Mouse (Mus musculus): ENCODE data around the gene P2rx6. TPM values are rescaled to one million over a fixed set of nuclear protein-coding genes. Genes with fewer than 3 reads are reported as not detected.

The P2rx6 gene
- polyA plus RNA-seq (2014; fragmentation: Nextera tagmentation; extraction: Ambion mirVana) = 0.23 and 0.41 TPM in 2 replicates

DNA sequence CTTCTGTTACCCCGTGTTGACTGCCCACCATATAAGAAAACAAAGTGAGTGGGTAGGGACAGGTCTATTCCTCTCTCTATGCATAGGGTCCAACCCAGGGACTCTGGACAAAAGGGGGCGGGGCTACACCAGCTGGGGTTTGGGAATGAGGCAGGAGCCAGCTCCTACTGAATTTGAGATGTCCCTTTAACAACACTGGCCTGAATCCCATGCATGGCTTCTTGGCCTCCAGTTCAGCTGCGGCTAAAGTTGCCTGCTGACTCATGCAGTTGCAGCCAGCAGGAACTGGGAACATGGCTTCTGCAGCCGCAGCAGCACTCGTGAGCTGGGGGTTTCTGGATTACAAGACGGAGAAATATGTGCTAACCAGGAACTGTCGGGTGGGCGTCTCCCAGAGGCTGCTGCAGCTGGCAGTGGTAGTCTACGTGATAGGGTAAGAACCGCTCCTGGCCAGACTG is at the start of gene P2rx6:
P2rx6 (plus strand) TSS at position 135 of the 458 bp plus-strand sequence.
- ATAC-seq (ENCODE audit: insufficient read depth, low FRiP score, low TSS enrichment) (peak; percentile 69; the same call in 1 of the 2 replicates), DNase-seq (ENCODE audit: low spot score) (peak; percentile 60)
- whole genome bisulfite sequencing = 4% methylated on average over 10 of the region's 10 CpGs
- H3K4me2 ChIP-seq (ENCODE audit: low read depth) = peak within 1 kb of the TSS; percentile 37
- H3K27me3 ChIP-seq (ENCODE audit: control insufficient read depth, insufficient read depth, low read length) = 0 out of 2 replicates have a peak, but pooled peaks cover 2% of the 10 kb centered on the region
- H3K9me3 ChIP-seq (ENCODE audit: control insufficient read depth, low read length) = no peaks in the 10 kb centered on the region
- H3K9ac ChIP-seq (ENCODE audit: low read length) = no peak within 1 kb of the TSS
- no peaks in the 10 kb centered on the region for H3K36me3 ChIP-seq (ENCODE audit: control insufficient read depth, insufficient read depth, low read length)
- H3K27ac ChIP-seq (ENCODE audit: low read depth, low read length) = no peak within 1 kb of the TSS
- H3K4me1 ChIP-seq (ENCODE audit: control insufficient read depth, insufficient read depth, low read length) = peaks cover 22% of the 10 kb centered on the region
- peak within 1 kb of the TSS; percentile 20 for H3K4me3 ChIP-seq (ENCODE audit: low read depth, low read length)

DNA sequence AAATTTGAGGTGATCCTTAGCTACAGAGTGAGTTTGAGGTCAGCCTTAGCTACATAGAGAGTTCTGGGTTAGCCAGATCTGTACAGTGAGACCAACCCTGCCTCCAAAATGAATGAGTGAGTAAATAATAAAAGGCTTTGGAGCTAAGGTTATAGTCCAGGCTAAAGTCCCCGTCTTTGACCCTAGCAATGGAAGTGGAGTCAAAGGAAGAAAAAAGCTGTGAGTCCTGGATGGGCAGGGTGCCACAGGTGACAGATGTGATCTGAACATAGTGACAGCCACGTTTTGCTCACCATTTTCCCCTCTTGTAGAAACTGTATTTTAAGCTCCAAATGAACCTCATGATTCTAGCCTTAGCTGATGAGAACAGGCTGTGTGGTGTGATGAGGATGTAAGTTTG is 42.8 kb upstream of the P2rx6 start:
- H3K36me3 ChIP-seq (ENCODE audit: control insufficient read depth, insufficient read depth, low read length) = peaks cover 33% of the 10 kb centered on the region
- 96% methylated on average over 2 of the region's 2 CpGs for WGBS

DNA sequence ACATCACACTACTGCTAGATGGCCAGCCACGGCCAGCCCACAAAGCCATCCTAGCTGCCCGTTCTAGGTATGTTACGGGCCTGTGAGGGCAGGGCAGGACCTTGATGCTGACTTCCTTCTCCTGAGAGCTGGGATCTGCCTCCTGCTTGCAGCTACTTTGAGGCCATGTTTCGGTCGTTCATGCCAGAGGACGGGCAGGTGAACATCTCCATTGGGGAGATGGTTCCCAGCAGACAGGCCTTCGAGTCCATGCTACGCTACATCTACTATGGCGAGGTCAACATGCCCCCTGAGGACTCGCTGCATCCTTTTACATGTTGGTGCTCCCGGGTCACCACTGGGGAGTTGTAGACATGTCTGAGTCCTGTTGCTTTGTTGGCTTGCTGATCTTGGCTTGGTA is 37.5 kb upstream of the P2rx6 start:
- 94% methylated on average over 11 of the region's 11 CpGs for WGBS
- Histone ChIP-seq H3K4me1 (ENCODE audit: control insufficient read depth, insufficient read depth, low read length) (no peaks in the 10 kb centered on the region), H3K36me3 (ENCODE audit: control insufficient read depth, insufficient read depth, low read length) (peaks cover 49% of the 10 kb centered on the region), H3K27ac (ENCODE audit: low read depth, low read length) (no peak overlapping the region), H3K4me2 (ENCODE audit: low read depth) (no peak overlapping the region), H3K9ac (ENCODE audit: low read length) (no peak overlapping the region), H3K9me3 (ENCODE audit: control insufficient read depth, low read length) (no peaks in the 10 kb centered on the region), H3K27me3 (ENCODE audit: control insufficient read depth, insufficient read depth, low read length) (no peaks in the 10 kb centered on the region), H3K4me3 (ENCODE audit: low read depth, low read length) (no peak overlapping the region)
- DNase-seq (ENCODE audit: low spot score) (no peak), ATAC-seq (ENCODE audit: insufficient read depth, low FRiP score, low TSS enrichment) (no peak)

More for the DNA sequence above, 42.8 kb upstream of the P2rx6 start:
- H3K9ac ChIP-seq (ENCODE audit: low read length) = no peak overlapping the region
- H3K27me3 ChIP-seq (ENCODE audit: control insufficient read depth, insufficient read depth, low read length) = no peaks in the 10 kb centered on the region
- H3K9me3 ChIP-seq (ENCODE audit: control insufficient read depth, low read length) = no peaks in the 10 kb centered on the region
- ATAC-seq (ENCODE audit: insufficient read depth, low FRiP score, low TSS enrichment) (no peak), DNase-seq (ENCODE audit: low spot score) (no peak)
- H3K4me2 ChIP-seq (ENCODE audit: low read depth) = no peak overlapping the region
- no peak overlapping the region for H3K27ac ChIP-seq (ENCODE audit: low read depth, low read length)
- H3K4me3 ChIP-seq (ENCODE audit: low read depth, low read length) = no peak overlapping the region
- H3K4me1 ChIP-seq (ENCODE audit: control insufficient read depth, insufficient read depth, low read length) = no peaks in the 10 kb centered on the region

DNA sequence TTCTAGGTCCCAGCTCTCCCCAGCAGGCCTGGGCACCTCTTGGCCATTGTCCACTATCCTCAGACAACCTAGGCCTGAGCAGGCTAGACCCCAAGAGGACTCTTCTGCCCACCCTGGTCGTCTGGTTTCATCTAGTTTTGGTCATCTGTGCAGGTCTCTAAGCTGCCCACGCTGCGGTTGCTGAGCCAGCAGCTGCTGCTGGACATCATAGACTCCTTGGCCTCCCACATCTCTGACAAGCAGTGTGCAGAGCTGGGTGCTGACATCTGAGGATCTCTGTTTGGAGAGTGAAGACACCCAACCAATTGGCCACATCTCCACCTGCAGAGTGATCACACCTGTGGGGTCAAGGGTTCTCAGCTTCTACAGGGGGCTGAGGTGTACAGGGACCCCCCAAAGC is 36.2 kb upstream of the P2rx6 start:
- Histone ChIP-seq H3K4me3 (ENCODE audit: low read depth, low read length) (no peak overlapping the region), H3K27ac (ENCODE audit: low read depth, low read length) (no peak overlapping the region), H3K9me3 (ENCODE audit: control insufficient read depth, low read length) (no peaks in the 10 kb centered on the region), H3K27me3 (ENCODE audit: control insufficient read depth, insufficient read depth, low read length) (no peaks in the 10 kb centered on the region), H3K36me3 (ENCODE audit: control insufficient read depth, insufficient read depth, low read length) (peaks cover 42% of the 10 kb centered on the region), H3K9ac (ENCODE audit: low read length) (no peak overlapping the region), H3K4me1 (ENCODE audit: control insufficient read depth, insufficient read depth, low read length) (no peaks in the 10 kb centered on the region), H3K4me2 (ENCODE audit: low read depth) (no peak overlapping the region)
- DNase-seq (ENCODE audit: low spot score) (no peak), ATAC-seq (ENCODE audit: insufficient read depth, low FRiP score, low TSS enrichment) (no peak)
- 86% methylated on average over 3 of the region's 3 CpGs for WGBS

DNA sequence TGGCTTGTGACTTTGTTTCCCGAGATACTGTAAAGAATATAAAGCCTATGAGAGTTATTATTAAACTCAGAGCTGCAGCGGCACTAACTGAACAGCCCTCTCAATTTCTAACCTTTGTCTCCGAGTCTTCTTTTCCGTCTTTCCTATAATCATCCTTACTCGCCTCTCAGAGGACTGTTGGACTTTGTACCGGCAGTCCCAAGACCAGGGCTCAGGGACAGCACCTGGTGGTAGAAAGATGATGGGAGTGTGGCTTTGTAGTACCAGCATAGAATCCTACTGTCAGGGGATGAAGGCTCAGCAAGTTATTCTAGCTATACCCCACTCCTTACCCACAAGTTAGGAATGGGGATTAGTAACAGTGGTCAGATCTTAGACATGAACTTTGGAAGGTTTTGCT is 35.5 kb upstream of the P2rx6 start:
- Histone ChIP-seq H3K9me3 (ENCODE audit: control insufficient read depth, low read length) (no peaks in the 10 kb centered on the region), H3K4me3 (ENCODE audit: low read depth, low read length) (no peak overlapping the region), H3K36me3 (ENCODE audit: control insufficient read depth, insufficient read depth, low read length) (peaks cover 39% of the 10 kb centered on the region), H3K4me2 (ENCODE audit: low read depth) (no peak overlapping the region), H3K27ac (ENCODE audit: low read depth, low read length) (no peak overlapping the region), H3K27me3 (ENCODE audit: control insufficient read depth, insufficient read depth, low read length) (no peaks in the 10 kb centered on the region), H3K4me1 (ENCODE audit: control insufficient read depth, insufficient read depth, low read length) (no peaks in the 10 kb centered on the region), H3K9ac (ENCODE audit: low read length) (no peak overlapping the region)
- WGBS = 95% methylated on average over 6 of the region's 6 CpGs
- ATAC-seq (ENCODE audit: insufficient read depth, low FRiP score, low TSS enrichment) (no peak), DNase-seq (ENCODE audit: low spot score) (no peak)

DNA sequence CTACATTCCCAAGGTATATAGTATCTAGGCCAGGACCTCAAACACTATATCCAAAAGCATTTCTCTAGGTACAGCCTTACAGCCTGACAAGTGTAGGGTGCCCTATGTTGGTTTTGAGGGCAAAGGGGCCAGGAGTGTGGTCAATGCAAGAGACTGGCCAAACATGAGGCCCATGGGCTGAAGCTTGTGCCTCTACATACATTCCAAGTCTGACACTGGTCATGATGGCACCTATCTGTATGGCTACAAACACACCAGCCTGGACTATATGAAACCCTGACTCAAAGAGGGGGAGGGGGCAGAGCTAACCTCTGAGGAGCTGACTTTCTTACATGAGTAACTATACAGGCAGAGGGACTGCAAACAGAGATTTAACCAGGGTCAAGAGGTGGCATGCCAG is 34.1 kb upstream of the P2rx6 start:
- Histone ChIP-seq H3K36me3 (ENCODE audit: control insufficient read depth, insufficient read depth, low read length) (peaks cover 28% of the 10 kb centered on the region), H3K27ac (ENCODE audit: low read depth, low read length) (no peak overlapping the region), H3K27me3 (ENCODE audit: control insufficient read depth, insufficient read depth, low read length) (no peaks in the 10 kb centered on the region), H3K4me3 (ENCODE audit: low read depth, low read length) (no peak overlapping the region), H3K9me3 (ENCODE audit: control insufficient read depth, low read length) (no peaks in the 10 kb centered on the region), H3K4me1 (ENCODE audit: control insufficient read depth, insufficient read depth, low read length) (peaks cover 6% of the 10 kb centered on the region; the same call in 1 of the 2 replicates), H3K9ac (ENCODE audit: low read length) (no peak overlapping the region), H3K4me2 (ENCODE audit: low read depth) (no peak overlapping the region)
- ATAC-seq (ENCODE audit: insufficient read depth, low FRiP score, low TSS enrichment) = no peak
- no peak for DNase-seq (ENCODE audit: low spot score)

DNA sequence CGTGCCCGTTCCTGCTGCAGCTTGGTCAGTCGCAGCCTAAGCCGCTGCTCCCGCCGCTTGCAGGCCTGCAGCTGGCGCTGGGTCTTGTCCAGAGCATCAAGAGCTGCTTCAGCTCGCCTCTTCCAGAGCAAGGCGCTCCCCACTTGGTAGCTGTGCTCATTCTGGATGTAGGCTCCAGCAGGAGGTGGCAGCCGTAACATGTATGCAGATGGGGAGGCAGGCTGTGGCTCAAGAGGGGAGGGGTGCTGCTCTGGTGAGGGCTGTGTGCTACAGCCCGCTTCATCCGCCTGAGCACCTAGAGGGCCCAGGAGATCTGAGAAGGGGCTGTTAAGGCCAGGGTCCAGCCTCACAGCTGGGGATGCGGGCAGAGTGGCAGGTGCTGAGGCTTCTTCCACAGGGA is 33.4 kb upstream of the P2rx6 start:
- Histone ChIP-seq H3K36me3 (ENCODE audit: control insufficient read depth, insufficient read depth, low read length) (peaks cover 25% of the 10 kb centered on the region), H3K27me3 (ENCODE audit: control insufficient read depth, insufficient read depth, low read length) (no peaks in the 10 kb centered on the region), H3K4me3 (ENCODE audit: low read depth, low read length) (no peak overlapping the region), H3K27ac (ENCODE audit: low read depth, low read length) (no peak overlapping the region), H3K9ac (ENCODE audit: low read length) (no peak overlapping the region), H3K4me2 (ENCODE audit: low read depth) (no peak overlapping the region), H3K9me3 (ENCODE audit: control insufficient read depth, low read length) (no peaks in the 10 kb centered on the region), H3K4me1 (ENCODE audit: control insufficient read depth, insufficient read depth, low read length) (peaks cover 6% of the 10 kb centered on the region; the same call in 1 of the 2 replicates)
- 87% methylated on average over 13 of the region's 13 CpGs for WGBS
- no peak for DNase-seq (ENCODE audit: low spot score)
- no peak for ATAC-seq (ENCODE audit: insufficient read depth, low FRiP score, low TSS enrichment)

DNA sequence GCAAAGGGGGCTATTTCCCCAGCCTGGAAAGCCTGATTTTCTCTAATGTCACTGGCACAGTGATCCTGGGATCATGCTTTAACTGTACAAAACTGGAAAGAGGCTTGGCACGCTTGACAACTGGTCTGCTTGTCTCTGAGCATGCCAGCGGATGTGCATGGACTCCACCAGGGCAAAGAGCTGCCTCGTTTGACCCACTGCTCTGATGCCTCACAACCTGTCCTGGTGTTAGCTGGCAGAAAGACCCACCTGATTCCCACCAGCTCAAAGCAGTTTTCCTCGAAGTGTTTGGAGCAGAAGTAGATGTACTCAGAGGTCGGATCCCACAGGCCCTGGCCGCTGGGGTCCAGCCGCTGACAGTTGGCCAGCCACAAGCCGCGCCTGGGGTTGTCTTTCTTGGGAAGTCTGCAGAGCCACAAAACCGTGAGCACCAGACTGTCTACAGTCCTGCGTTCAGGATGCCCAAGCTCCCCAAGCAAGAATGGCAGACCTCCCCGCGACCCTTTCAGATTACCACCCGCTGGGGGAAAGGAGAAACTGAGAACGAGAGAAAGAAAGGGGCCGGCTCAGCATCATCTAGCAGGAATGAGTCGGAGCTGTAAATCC is 31.6 kb upstream of the P2rx6 start:
- 20% methylated on average over 17 of the region's 17 CpGs for WGBS
- no peak for DNase-seq (ENCODE audit: low spot score)
- H3K9me3 ChIP-seq (ENCODE audit: control insufficient read depth, low read length) = no peaks in the 10 kb centered on the region

DNA sequence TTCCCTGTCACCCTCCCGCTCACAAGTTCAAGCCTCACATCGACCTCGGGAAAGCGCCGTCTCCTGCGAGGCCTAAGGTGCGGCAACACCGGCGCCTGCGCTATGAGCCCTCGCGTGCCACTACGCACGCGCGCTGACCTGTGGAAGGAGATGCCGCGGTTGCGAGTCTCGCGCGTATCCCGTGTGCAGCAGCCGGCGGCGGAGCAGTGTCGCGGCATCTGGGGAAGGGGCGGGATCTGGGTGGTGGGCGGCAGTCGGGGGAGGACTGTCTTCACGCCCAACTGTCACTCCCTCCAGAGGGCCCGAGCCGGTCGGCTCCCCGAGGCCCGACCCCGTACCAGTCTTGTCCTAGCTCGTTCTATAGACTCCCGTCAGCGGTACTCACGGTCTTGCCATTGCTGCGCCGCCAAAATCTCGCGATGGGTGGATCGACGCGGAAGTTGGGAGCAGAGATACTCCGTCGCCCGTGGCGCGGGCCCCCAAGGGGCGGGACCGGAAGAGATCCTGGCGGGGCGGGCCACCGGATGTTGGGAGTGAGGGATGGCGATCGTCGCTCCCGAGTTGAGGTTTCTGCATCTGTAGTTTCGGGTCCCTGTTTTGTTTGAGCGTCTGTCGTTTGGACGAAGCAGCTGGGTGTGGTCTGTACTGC is 30.9 kb upstream of the P2rx6 start, which contains the start of gene Thap7:
Thap7 (minus strand) TSS at position 497 of the 649 bp plus-strand sequence.
- Histone ChIP-seq H3K36me3 (ENCODE audit: control insufficient read depth, insufficient read depth, low read length) (peaks cover 14% of the 10 kb centered on the region), H3K27ac (ENCODE audit: low read depth, low read length) (peak within 1 kb of the TSS; percentile 82), H3K4me1 (ENCODE audit: control insufficient read depth, insufficient read depth, low read length) (peaks cover 6% of the 10 kb centered on the region; the same call in 1 of the 2 replicates), H3K9me3 (ENCODE audit: control insufficient read depth, low read length) (no peaks in the 10 kb centered on the region), H3K27me3 (ENCODE audit: control insufficient read depth, insufficient read depth, low read length) (no peaks in the 10 kb centered on the region), H3K4me3 (ENCODE audit: low read depth, low read length) (peak within 1 kb of the TSS; percentile 69), H3K4me2 (ENCODE audit: low read depth) (peak within 1 kb of the TSS; percentile 96), H3K9ac (ENCODE audit: low read length) (peak within 1 kb of the TSS; percentile 86)
- ATAC-seq (ENCODE audit: insufficient read depth, low FRiP score, low TSS enrichment) (peak; percentile 95), DNase-seq (ENCODE audit: low spot score) (peak; percentile 98)
- under 1% methylated on average over 67 of the region's 67 CpGs for WGBS

More for the DNA sequence above, 31.6 kb upstream of the P2rx6 start:
- Histone ChIP-seq H3K4me1 (ENCODE audit: control insufficient read depth, insufficient read depth, low read length) (peaks cover 6% of the 10 kb centered on the region; the same call in 1 of the 2 replicates), H3K4me2 (ENCODE audit: low read depth) (peak overlapping the region; percentile 96), H3K27me3 (ENCODE audit: control insufficient read depth, insufficient read depth, low read length) (no peaks in the 10 kb centered on the region), H3K27ac (ENCODE audit: low read depth, low read length) (peak overlapping the region; percentile 82), H3K9ac (ENCODE audit: low read length) (peak overlapping the region; percentile 86), H3K4me3 (ENCODE audit: low read depth, low read length) (peak overlapping the region; percentile 69), H3K36me3 (ENCODE audit: control insufficient read depth, insufficient read depth, low read length) (peaks cover 18% of the 10 kb centered on the region)
- ATAC-seq (ENCODE audit: insufficient read depth, low FRiP score, low TSS enrichment) = 0 out of 2 replicates have a peak, but pooled peaks have one; percentile 5
